Mouse (Mus musculus): ENCODE measurements at regions not wholly inside any gene's neighbourhood (a gene's known extent, or its start where the extent isn't known, plus 50 kb on each side); places are given as distances from the start of the nearest gene placed in this dataset.

GRCm38 (mm10) chr6:101585871-101586270 is 208.2 kb upstream of the Pdzrn3 start:
- Histone ChIP-seq H3K79me2 (ENCODE audit: control insufficient read depth, insufficient read depth) (no peaks in the 10 kb centered on the region), H3K4me3 (ENCODE audit: insufficient read depth, poor library complexity, severe bottlenecking) (no peak overlapping the region), H3K36me3 (ENCODE audit: control insufficient read depth, insufficient read depth) (no peaks in the 10 kb centered on the region), H3K27me3 (ENCODE audit: control insufficient read depth, insufficient read depth, insufficient read length) (no peaks in the 10 kb centered on the region), H3ac (ENCODE audit: control insufficient read depth, insufficient read length, low read depth) (no peak overlapping the region), H3K79me3 (ENCODE audit: low read depth) (no peaks in the 10 kb centered on the region)
- TF ChIP-seq CTCF (IDR thresholded peaks at IDR 0.05; ENCODE audit: control insufficient read depth, insufficient read depth, insufficient read length) (no peak), MYOD1 (IDR thresholded peaks at IDR 0.05; ENCODE audit: control insufficient read depth, insufficient read length, low read depth) (no peak), USF1 (IDR thresholded peaks at IDR 0.05; ENCODE audit: low read depth) (no peak), CEBPB (IDR thresholded peaks at IDR 0.05; ENCODE audit: low read depth) (no peak), MAX (IDR thresholded peaks at IDR 0.05) (no peak), FOSL1 (IDR thresholded peaks at IDR 0.05; ENCODE audit: insufficient read depth, low read length, poor library complexity, severe bottlenecking) (no peak), MYOG (IDR thresholded peaks at IDR 0.05; ENCODE audit: control insufficient read depth, extremely low read depth, insufficient read length) (no peak)

GRCm38 (mm10) chr6:101580824-101581223 is 203.1 kb upstream of the Pdzrn3 start:
- H3K27me3 ChIP-seq (ENCODE audit: control insufficient read depth, insufficient read depth, insufficient read length): no peaks in the 10 kb centered on the region

GRCm38 (mm10) chr6:101556096-101556495 is 178.4 kb upstream of the Pdzrn3 start:
- Histone ChIP-seq H3K4me3 (ENCODE audit: insufficient read depth, poor library complexity, severe bottlenecking) (no peak overlapping the region), H3K79me3 (ENCODE audit: low read depth) (no peaks in the 10 kb centered on the region), H3K36me3 (ENCODE audit: control insufficient read depth, insufficient read depth) (no peaks in the 10 kb centered on the region), H3K27me3 (ENCODE audit: control insufficient read depth, insufficient read depth, insufficient read length) (peaks cover 7% of the 10 kb centered on the region), H3K79me2 (ENCODE audit: control insufficient read depth, insufficient read depth) (no peaks in the 10 kb centered on the region), H3ac (ENCODE audit: control insufficient read depth, insufficient read length, low read depth) (no peak overlapping the region)
- TF ChIP-seq FOSL1 (IDR thresholded peaks at IDR 0.05; ENCODE audit: insufficient read depth, low read length, poor library complexity, severe bottlenecking) (no peak), MAX (IDR thresholded peaks at IDR 0.05) (no peak), USF1 (IDR thresholded peaks at IDR 0.05; ENCODE audit: low read depth) (no peak), CEBPB (IDR thresholded peaks at IDR 0.05; ENCODE audit: low read depth) (no peak), MYOG (IDR thresholded peaks at IDR 0.05; ENCODE audit: control insufficient read depth, extremely low read depth, insufficient read length) (no peak), MYOD1 (IDR thresholded peaks at IDR 0.05; ENCODE audit: control insufficient read depth, insufficient read length, low read depth) (no peak), CTCF (IDR thresholded peaks at IDR 0.05; ENCODE audit: control insufficient read depth, insufficient read depth, insufficient read length) (no peak)

More at GRCm38 (mm10) chr6:101580824-101581223, 203.1 kb upstream of the Pdzrn3 start:
- TF ChIP-seq CEBPB (IDR thresholded peaks at IDR 0.05; ENCODE audit: low read depth) (no peak), MYOG (IDR thresholded peaks at IDR 0.05; ENCODE audit: control insufficient read depth, extremely low read depth, insufficient read length) (no peak), FOSL1 (IDR thresholded peaks at IDR 0.05; ENCODE audit: insufficient read depth, low read length, poor library complexity, severe bottlenecking) (no peak), USF1 (IDR thresholded peaks at IDR 0.05; ENCODE audit: low read depth) (no peak), MYOD1 (IDR thresholded peaks at IDR 0.05; ENCODE audit: control insufficient read depth, insufficient read length, low read depth) (no peak), CTCF (IDR thresholded peaks at IDR 0.05; ENCODE audit: control insufficient read depth, insufficient read depth, insufficient read length) (no peak), MAX (IDR thresholded peaks at IDR 0.05) (no peak)
- no peak overlapping the region for H3K4me3 ChIP-seq (ENCODE audit: insufficient read depth, poor library complexity, severe bottlenecking)
- no peaks in the 10 kb centered on the region for H3K79me2 ChIP-seq (ENCODE audit: control insufficient read depth, insufficient read depth)
- no peak overlapping the region for H3ac ChIP-seq (ENCODE audit: control insufficient read depth, insufficient read length, low read depth)
- H3K36me3 ChIP-seq (ENCODE audit: control insufficient read depth, insufficient read depth): no peaks in the 10 kb centered on the region
- H3K79me3 ChIP-seq (ENCODE audit: low read depth): no peaks in the 10 kb centered on the region

- Histone ChIP-seq H3K79me3 (ENCODE audit: low read depth) (no peaks in the 10 kb centered on the region), H3ac (ENCODE audit: control insufficient read depth, insufficient read length, low read depth) (no peak overlapping the region), H3K79me2 (ENCODE audit: control insufficient read depth, insufficient read depth) (no peaks in the 10 kb centered on the region), H3K36me3 (ENCODE audit: control insufficient read depth, insufficient read depth) (no peaks in the 10 kb centered on the region), H3K27me3 (ENCODE audit: control insufficient read depth, insufficient read depth, insufficient read length) (peaks cover 7% of the 10 kb centered on the region), H3K4me3 (ENCODE audit: insufficient read depth, poor library complexity, severe bottlenecking) (no peak overlapping the region)
- TF ChIP-seq FOSL1 (IDR thresholded peaks at IDR 0.05; ENCODE audit: insufficient read depth, low read length, poor library complexity, severe bottlenecking) (no peak), CTCF (IDR thresholded peaks at IDR 0.05; ENCODE audit: control insufficient read depth, insufficient read depth, insufficient read length) (no peak), CEBPB (IDR thresholded peaks at IDR 0.05; ENCODE audit: low read depth) (no peak), MYOD1 (IDR thresholded peaks at IDR 0.05; ENCODE audit: control insufficient read depth, insufficient read length, low read depth) (no peak), USF1 (IDR thresholded peaks at IDR 0.05; ENCODE audit: low read depth) (no peak), MAX (IDR thresholded peaks at IDR 0.05) (no peak), MYOG (IDR thresholded peaks at IDR 0.05; ENCODE audit: control insufficient read depth, extremely low read depth, insufficient read length) (no peak)
Measured at GRCm38 (mm10) chr6:101554965-101555604, 177.4 kb upstream of the Pdzrn3 start.

- Histone ChIP-seq H3ac (ENCODE audit: control insufficient read depth, insufficient read length, low read depth) (no peak overlapping the region), H3K79me2 (ENCODE audit: control insufficient read depth, insufficient read depth) (no peaks in the 10 kb centered on the region), H3K36me3 (ENCODE audit: control insufficient read depth, insufficient read depth) (no peaks in the 10 kb centered on the region), H3K79me3 (ENCODE audit: low read depth) (no peaks in the 10 kb centered on the region), H3K4me3 (ENCODE audit: insufficient read depth, poor library complexity, severe bottlenecking) (no peak overlapping the region), H3K27me3 (ENCODE audit: control insufficient read depth, insufficient read depth, insufficient read length) (peaks cover 10% of the 10 kb centered on the region)
- TF ChIP-seq MYOG (IDR thresholded peaks at IDR 0.05; ENCODE audit: control insufficient read depth, extremely low read depth, insufficient read length) (no peak), CEBPB (IDR thresholded peaks at IDR 0.05; ENCODE audit: low read depth) (no peak), USF1 (IDR thresholded peaks at IDR 0.05; ENCODE audit: low read depth) (no peak), FOSL1 (IDR thresholded peaks at IDR 0.05; ENCODE audit: insufficient read depth, low read length, poor library complexity, severe bottlenecking) (no peak), MYOD1 (IDR thresholded peaks at IDR 0.05; ENCODE audit: control insufficient read depth, insufficient read length, low read depth) (no peak), CTCF (IDR thresholded peaks at IDR 0.05; ENCODE audit: control insufficient read depth, insufficient read depth, insufficient read length) (no peak)
Measured at GRCm38 (mm10) chr6:101550501-101551268, 173.0 kb upstream of the Pdzrn3 start.
